Mouse (Mus musculus) cerebellum, postnatal 25 days (tissue): ENCODE measurements around the gene Vmn2r12.
"Not testable (repeated sequence)": the region's sequence is repeated elsewhere in the genome, so short reads cannot be mapped to it uniquely, and the experiment has no call there.

Experiments
- DNase-seq, 2 experiments: peaks; one replicate each; pipeline ENCODE4 v3.0.0; 2021; ENCODE audit warnings: mixed read lengths in 2 of 2

Gene Vmn2r12

DNA sequence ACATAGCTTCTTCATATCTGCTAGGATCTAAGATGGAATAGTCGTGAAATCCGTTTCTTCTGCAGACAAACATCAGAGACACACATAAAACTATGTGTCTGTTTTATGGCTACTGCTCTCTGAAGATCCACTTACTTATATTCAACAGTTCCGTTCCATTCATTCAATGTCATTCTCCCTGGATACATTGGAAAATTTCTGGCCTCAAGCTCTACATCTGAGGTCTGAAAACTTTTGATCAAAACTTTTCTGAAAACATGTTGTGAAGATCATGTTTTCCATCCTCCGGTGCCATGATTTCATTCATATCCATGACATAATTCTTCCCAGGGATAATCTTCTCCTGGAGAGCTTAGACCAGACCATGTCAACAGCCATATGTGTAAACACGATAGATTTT, at the start of gene Vmn2r12:
Gene Vmn2r12, minus strand, starts transcription at position 101 of the 400 bp plus-strand sequence.
- DNase-seq = not testable (repeated sequence)

DNA sequence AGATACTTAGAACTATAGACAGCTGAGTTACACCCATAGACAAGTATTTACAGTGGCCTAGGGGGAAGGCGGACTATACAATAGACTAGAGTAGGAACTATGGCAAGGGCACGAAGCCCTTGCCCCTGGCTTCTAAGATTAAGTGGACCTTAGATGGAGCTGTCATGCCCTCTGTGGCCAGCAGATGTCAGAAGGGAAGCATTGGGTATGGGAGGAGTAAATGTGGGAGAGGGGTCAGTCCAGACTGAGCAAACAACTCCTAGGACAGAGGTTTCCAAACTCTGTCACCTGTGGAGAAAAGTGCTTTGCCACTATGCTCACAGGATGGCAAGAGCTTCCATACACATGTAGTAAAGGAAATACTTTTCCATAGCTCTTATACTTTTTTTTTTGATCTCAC, 41.8 kb upstream of the Vmn2r12 start:
- no peak for DNase-seq

DNA sequence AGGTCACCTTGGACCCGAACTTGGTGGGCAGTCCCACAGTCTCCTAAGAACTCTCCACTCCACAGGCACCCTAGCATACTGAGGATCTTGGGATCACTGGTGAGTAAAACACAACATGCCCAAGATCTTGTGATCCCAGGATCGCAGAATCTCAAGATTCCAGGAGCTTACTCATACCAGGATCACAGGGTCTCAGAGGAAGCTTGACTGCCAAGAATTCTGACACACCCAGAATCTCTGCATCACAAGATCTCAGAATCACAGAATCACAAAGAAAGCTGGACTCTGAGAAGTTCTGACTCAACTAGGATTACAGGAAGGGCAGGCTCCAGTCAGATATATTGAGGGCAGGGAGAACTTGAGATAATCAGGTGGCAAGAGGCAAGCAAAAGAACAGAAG, 39.0 kb upstream of the Vmn2r12 start:
- DNase-seq = no peak

DNA sequence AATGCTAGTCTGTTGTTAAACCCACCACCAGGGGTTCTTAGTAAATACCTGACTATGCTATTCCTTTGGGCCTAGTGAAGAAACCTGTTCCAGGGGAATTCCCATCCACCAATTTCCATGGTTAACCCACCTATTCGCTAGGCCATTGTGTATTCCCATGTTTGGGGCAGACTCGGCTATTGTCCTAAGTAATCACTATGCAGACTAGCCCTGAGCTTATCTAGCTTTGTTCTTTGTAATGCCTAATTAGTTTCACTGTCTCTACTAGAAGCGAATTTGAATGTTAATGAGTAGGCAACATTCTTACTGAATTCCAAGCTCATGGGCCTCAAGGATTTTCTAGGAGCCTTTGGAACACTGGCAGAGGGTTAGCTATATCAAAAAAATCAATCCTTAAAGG, 1.3 kb downstream of the Vmn2r12 start:
- not testable (repeated sequence) for DNase-seq

DNA sequence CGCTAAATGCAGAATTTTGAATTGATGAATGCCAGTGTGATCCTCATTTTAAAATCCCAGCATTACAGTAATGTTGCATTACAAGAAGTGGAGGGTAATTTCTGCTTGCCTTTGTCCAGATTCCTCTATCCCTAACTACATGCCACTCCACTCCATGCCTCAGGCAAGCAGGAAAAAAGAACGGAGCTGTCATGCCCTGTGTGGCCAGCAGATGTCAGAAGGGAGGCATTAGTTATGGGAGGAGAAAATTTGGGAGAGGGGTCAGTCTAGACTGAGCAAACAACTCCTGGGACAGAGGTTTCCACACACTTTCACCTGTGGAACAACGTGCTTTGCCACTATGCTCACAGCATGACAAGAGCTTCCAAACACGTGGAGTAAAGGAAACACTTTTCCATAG, 25.7 kb downstream of the Vmn2r12 start:
- not testable (repeated sequence) for DNase-seq

DNA sequence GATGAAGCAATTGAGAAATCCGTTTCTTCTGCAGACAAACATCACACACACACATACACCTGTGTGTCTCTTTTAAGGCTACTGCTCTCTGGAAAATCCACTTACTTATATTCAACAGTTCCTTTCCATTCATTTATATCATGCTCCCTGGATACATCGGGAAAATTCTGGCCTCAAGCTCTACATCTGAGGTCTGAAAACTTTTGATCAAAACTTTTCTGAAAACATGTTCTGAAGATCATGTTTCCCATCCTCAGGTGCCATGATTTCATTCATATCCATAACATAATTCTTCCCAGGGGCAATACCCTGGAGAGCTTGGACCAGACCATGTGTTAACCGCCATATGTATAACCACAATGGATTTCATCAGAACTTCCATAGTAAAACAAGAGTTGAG, 38.3 kb downstream of the Vmn2r12 start, which contains the start of gene Vmn2r11:
Gene Vmn2r11, minus strand, starts transcription at position 101 of the 400 bp plus-strand sequence.
- DNase-seq = not testable (repeated sequence)

DNA sequence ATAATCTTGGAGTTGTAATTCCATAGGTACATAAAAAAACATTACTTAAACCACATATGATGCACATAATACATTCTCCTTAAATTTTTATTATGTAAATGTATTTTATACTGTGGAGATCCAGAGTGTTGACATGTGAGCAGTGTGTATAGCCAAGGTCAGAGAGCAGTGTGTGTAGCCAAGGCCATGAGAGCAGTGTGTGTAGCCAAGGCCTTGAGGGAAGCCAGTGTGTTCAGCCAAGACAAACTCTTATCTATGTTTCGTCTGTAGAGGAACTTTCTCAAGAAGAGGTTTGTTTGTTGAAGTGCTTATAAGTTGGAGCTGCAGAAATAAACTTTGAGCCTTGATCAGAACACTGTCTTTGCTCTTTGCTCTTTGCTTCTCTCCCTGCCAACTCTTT, 42.5 kb downstream of the Vmn2r12 start:
- DNase-seq = no peak
